Mouse (Mus musculus): Measurements from ENCODE around the gene Rcvrn.

- TF ChIP-seq POLR2A (IDR thresholded peaks at IDR 0.05; ENCODE audit: extremely low read depth, insufficient read depth, low read length) (no peak), CTCF (IDR thresholded peaks at IDR 0.05; ENCODE audit: extremely low read depth, insufficient read depth, low read length) (peak; percentile 55)
These were observed 42.8 kb upstream of the Rcvrn start for GRCm38 (mm10) chr11:67652194-67652892.

Measured in cortical plate, adult 2 months (tissue).